Mouse (Mus musculus): ENCODE measurements at regions not wholly inside any gene's neighbourhood (a gene's known extent, or its start where the extent isn't known, plus 50 kb on each side); places are given as distances from the start of the nearest gene placed in this dataset.

- 58% methylated on average over 6 of the region's 6 CpGs for WGBS
- no peak overlapping the region for H3K27ac ChIP-seq
- H3K9me3 ChIP-seq = no peaks in the 10 kb centered on the region
- no peaks in the 10 kb centered on the region for H3K4me1 ChIP-seq (replicated peaks)
- no peak overlapping the region for H3K4me2 ChIP-seq
- no peaks in the 10 kb centered on the region for H3K36me3 ChIP-seq
- no peak for ATAC-seq (ENCODE audit: low FRiP score)
- peaks cover 8% of the 10 kb centered on the region; the same call in 1 of the 2 replicates for H3K27me3 ChIP-seq
- H3K9ac ChIP-seq = no peak overlapping the region
- no peak overlapping the region for H3K4me3 ChIP-seq
These were observed 55.1 kb upstream of the Pcbd1 start for GRCm38 (mm10) chr10:61034056-61034455.

- Histone ChIP-seq H3K27ac (no peak overlapping the region), H3K36me3 (no peaks in the 10 kb centered on the region), H3K27me3 (no peaks in the 10 kb centered on the region), H3K9ac (no peak overlapping the region), H3K4me1 (replicated peaks) (peaks cover 6% of the 10 kb centered on the region; the same call in 1 of the 2 replicates), H3K4me3 (no peak overlapping the region), H3K9me3 (no peaks in the 10 kb centered on the region), H3K4me2 (no peak overlapping the region)
- no peak for ATAC-seq (ENCODE audit: low FRiP score)
- 69% methylated on average over 5 of the region's 5 CpGs for WGBS
These were observed 60.5 kb upstream of the Pcbd1 start for GRCm38 (mm10) chr10:61028598-61028997.

GRCm38 (mm10) chr10:61027215-61027614 lies 61.9 kb upstream of the Pcbd1 start:
- Histone ChIP-seq H3K4me2 (no peak overlapping the region), H3K9me3 (no peaks in the 10 kb centered on the region), H3K4me1 (replicated peaks) (peaks cover 6% of the 10 kb centered on the region; the same call in 1 of the 2 replicates), H3K27me3 (0 out of 2 replicates have a peak, but pooled peaks cover 3% of the 10 kb centered on the region), H3K27ac (no peak overlapping the region), H3K36me3 (no peaks in the 10 kb centered on the region), H3K4me3 (no peak overlapping the region), H3K9ac (no peak overlapping the region)
- 80% methylated on average over 6 of the region's 6 CpGs for WGBS
- ATAC-seq (ENCODE audit: low FRiP score) = no peak

GRCm38 (mm10) chr10:61025061-61025460 lies 64.1 kb upstream of the Pcbd1 start:
- no peak for ATAC-seq (ENCODE audit: low FRiP score)

GRCm38 (mm10) chr10:61024166-61024565 lies 65.0 kb upstream of the Pcbd1 start:
- ATAC-seq (ENCODE audit: low FRiP score) = no peak
- 0 out of 2 replicates have a peak, but pooled peaks cover 7% of the 10 kb centered on the region for H3K27me3 ChIP-seq
- no peak overlapping the region for H3K4me3 ChIP-seq
- no peaks in the 10 kb centered on the region for H3K36me3 ChIP-seq
- no peaks in the 10 kb centered on the region for H3K9me3 ChIP-seq
- 39% methylated on average over 3 of the region's 3 CpGs for WGBS
- H3K9ac ChIP-seq = no peak overlapping the region
- no peak overlapping the region for H3K4me2 ChIP-seq
- peaks cover 6% of the 10 kb centered on the region; the same call in 1 of the 2 replicates for H3K4me1 ChIP-seq (replicated peaks)
- H3K27ac ChIP-seq = no peak overlapping the region

More at GRCm38 (mm10) chr10:61025061-61025460, 64.1 kb upstream of the Pcbd1 start:
- WGBS = 85% methylated on average over 4 of the region's 4 CpGs
- Histone ChIP-seq H3K9ac (no peak overlapping the region), H3K9me3 (no peaks in the 10 kb centered on the region), H3K27ac (no peak overlapping the region), H3K4me3 (no peak overlapping the region), H3K4me2 (no peak overlapping the region), H3K27me3 (0 out of 2 replicates have a peak, but pooled peaks cover 4% of the 10 kb centered on the region), H3K36me3 (no peaks in the 10 kb centered on the region), H3K4me1 (replicated peaks) (peaks cover 6% of the 10 kb centered on the region; the same call in 1 of the 2 replicates)

GRCm38 (mm10) chr10:61023431-61023830 lies 65.7 kb upstream of the Pcbd1 start:
- no peak overlapping the region for H3K4me3 ChIP-seq
- H3K9ac ChIP-seq = no peak overlapping the region
- H3K27me3 ChIP-seq = 0 out of 2 replicates have a peak, but pooled peaks cover 13% of the 10 kb centered on the region
- no peaks in the 10 kb centered on the region for H3K9me3 ChIP-seq
- ATAC-seq (ENCODE audit: low FRiP score) = no peak
- no peak overlapping the region for H3K27ac ChIP-seq
- 46% methylated on average over 7 of the region's 7 CpGs for WGBS
- no peak overlapping the region for H3K4me2 ChIP-seq
- 0 out of 2 replicates have a peak, but pooled peaks cover 6% of the 10 kb centered on the region for H3K4me1 ChIP-seq (replicated peaks)
- no peaks in the 10 kb centered on the region for H3K36me3 ChIP-seq

GRCm38 (mm10) chr10:61019566-61019965 lies 69.6 kb upstream of the Pcbd1 start:
- no peaks in the 10 kb centered on the region for H3K9me3 ChIP-seq
- no peak overlapping the region for H3K9ac ChIP-seq
- H3K36me3 ChIP-seq = no peaks in the 10 kb centered on the region
- no peak overlapping the region for H3K4me2 ChIP-seq
- no peak overlapping the region for H3K27ac ChIP-seq
- no peak overlapping the region for H3K4me3 ChIP-seq
- 24% methylated on average over 2 of the region's 2 CpGs for WGBS
- no peak for ATAC-seq (ENCODE audit: low FRiP score)
- H3K27me3 ChIP-seq = 0 out of 2 replicates have a peak, but pooled peaks cover 13% of the 10 kb centered on the region
- H3K4me1 ChIP-seq (replicated peaks) = no peaks in the 10 kb centered on the region

GRCm38 (mm10) chr10:61012199-61012695 lies 76.9 kb upstream of the Pcbd1 start:
- H3K4me3 ChIP-seq = no peak overlapping the region
- no peaks in the 10 kb centered on the region for H3K9me3 ChIP-seq
- no peaks in the 10 kb centered on the region for H3K36me3 ChIP-seq
- WGBS = 38% methylated on average over 1 of the region's 1 CpGs
- no peak overlapping the region for H3K9ac ChIP-seq
- H3K27me3 ChIP-seq = no peaks in the 10 kb centered on the region
- H3K27ac ChIP-seq = no peak overlapping the region
- H3K4me1 ChIP-seq (replicated peaks) = peaks cover 13% of the 10 kb centered on the region
- no peak overlapping the region for H3K4me2 ChIP-seq
- no peak for ATAC-seq (ENCODE audit: low FRiP score)

GRCm38 (mm10) chr10:61010697-61011096 lies 78.4 kb upstream of the Pcbd1 start:
- Histone ChIP-seq H3K9me3 (no peaks in the 10 kb centered on the region), H3K27me3 (0 out of 2 replicates have a peak, but pooled peaks cover 4% of the 10 kb centered on the region), H3K9ac (no peak overlapping the region), H3K4me3 (no peak overlapping the region), H3K4me2 (no peak overlapping the region), H3K4me1 (replicated peaks) (peaks cover 13% of the 10 kb centered on the region), H3K36me3 (no peaks in the 10 kb centered on the region), H3K27ac (no peak overlapping the region)
- 67% methylated on average over 4 of the region's 4 CpGs for WGBS
- ATAC-seq (ENCODE audit: low FRiP score) = no peak

GRCm38 (mm10) chr10:61007403-61007802 lies 81.7 kb upstream of the Pcbd1 start:
- Histone ChIP-seq H3K4me1 (replicated peaks) (peaks cover 7% of the 10 kb centered on the region), H3K4me3 (no peak overlapping the region), H3K4me2 (no peak overlapping the region), H3K36me3 (no peaks in the 10 kb centered on the region), H3K9ac (no peak overlapping the region), H3K9me3 (no peaks in the 10 kb centered on the region), H3K27me3 (0 out of 2 replicates have a peak, but pooled peaks cover 4% of the 10 kb centered on the region), H3K27ac (no peak overlapping the region)
- 89% methylated on average over 3 of the region's 3 CpGs for WGBS
- no peak for ATAC-seq (ENCODE audit: low FRiP score)

- no peaks in the 10 kb centered on the region for H3K36me3 ChIP-seq
- WGBS = 94% methylated on average over 22 of the region's 22 CpGs
- no peak overlapping the region for H3K9ac ChIP-seq
- peaks cover 6% of the 10 kb centered on the region; the same call in 1 of the 2 replicates for H3K9me3 ChIP-seq
- 0 out of 2 replicates have a peak, but pooled peaks cover 4% of the 10 kb centered on the region for H3K27me3 ChIP-seq
- no peaks in the 10 kb centered on the region for H3K4me1 ChIP-seq (replicated peaks)
- no peak overlapping the region for H3K4me3 ChIP-seq
- H3K4me2 ChIP-seq = no peak overlapping the region
- no peak overlapping the region for H3K27ac ChIP-seq
- ATAC-seq (ENCODE audit: low FRiP score) = no peak
These were observed 87.4 kb upstream of the Pcbd1 start for GRCm38 (mm10) chr10:61001745-61002160.

- Histone ChIP-seq H3K4me3 (no peak overlapping the region), H3K36me3 (no peaks in the 10 kb centered on the region), H3K4me1 (replicated peaks) (no peaks in the 10 kb centered on the region), H3K4me2 (no peak overlapping the region), H3K9ac (no peak overlapping the region), H3K27ac (no peak overlapping the region), H3K27me3 (no peaks in the 10 kb centered on the region), H3K9me3 (peaks cover 12% of the 10 kb centered on the region; the same call in 1 of the 2 replicates)
- WGBS = 70% methylated on average over 9 of the region's 9 CpGs
- no peak for ATAC-seq (ENCODE audit: low FRiP score)
These were observed 91.7 kb upstream of the Pcbd1 start for GRCm38 (mm10) chr10:60997393-60997792.
